In the genomic region with DNA sequence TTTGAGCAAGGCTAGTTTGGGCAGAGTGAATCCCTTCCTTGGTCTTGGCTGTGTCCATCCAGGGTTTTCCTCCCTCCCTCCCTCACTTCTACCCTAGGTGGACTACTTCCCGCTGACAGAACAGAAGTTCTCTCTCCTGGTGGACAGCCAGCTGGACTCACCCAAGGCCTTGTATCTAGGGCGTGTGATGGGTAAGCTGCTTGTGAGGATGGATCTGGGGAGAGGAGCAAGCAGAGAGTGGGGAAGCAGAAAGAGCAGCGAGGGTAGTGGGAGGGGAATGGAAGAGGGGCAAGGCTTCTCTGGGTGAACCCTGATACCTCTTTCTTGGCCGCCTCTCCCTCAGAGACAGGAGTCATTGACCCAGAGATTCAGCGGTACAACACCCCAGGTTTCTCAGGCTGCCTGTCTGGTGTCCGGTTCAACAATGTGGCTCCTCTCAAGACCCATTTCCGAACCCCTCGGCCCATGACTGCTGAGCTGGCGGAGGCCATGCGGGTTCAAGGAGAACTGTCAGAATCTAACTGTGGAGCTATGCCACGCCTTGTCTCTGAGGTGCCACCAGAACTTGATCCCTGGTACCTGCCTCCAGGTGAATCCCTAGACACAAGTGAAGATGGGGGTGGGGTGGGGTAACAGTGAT, we compare ENCODE assay signal across 11 mouse cellular contexts. TPM values are rescaled to one million over a fixed set of nuclear protein-coding genes. Genes with fewer than 3 reads are reported as not detected.
DNase-seq lines count a peak whose midpoint lies in the region; ATAC-seq and TF ChIP-seq lines count a peak whose summit lies in the region.
"Had no signal": no experiment of that assay in that cellular context is flagged by ENCODE, and none has a peak within 500 bp of the region (broad histone marks: within the 10 kb centered on the region; RNA-seq: fewer than 3 reads in every experiment).

No protein-coding gene starts in this region.

- H3K4me2 ChIP-seq in hindbrain, embryonic 13.5 days: no peak overlapping the region
- no peak overlapping the region for H3K4me2 ChIP-seq in hindbrain, embryonic 11.5 days (replicated peaks; ENCODE audit: low read depth, low read length)
- H3K4me2 ChIP-seq in midbrain, embryonic 11.5 days: no peak overlapping the region
- no peak overlapping the region for H3K4me2 ChIP-seq in midbrain, embryonic 16.5 days (ENCODE audit: low read length)
- H3K4me2 ChIP-seq in stomach, postnatal 0 days (replicated peaks; ENCODE audit: low read depth): no peak overlapping the region; the same call in 1 of the 2 replicates
- H3K4me2 ChIP-seq: limb, embryonic 13.5 days had no signal

- H3K9ac ChIP-seq in hindbrain, embryonic 13.5 days: 0 out of 2 replicates have a peak overlapping the region, but pooled peaks have one; percentile 25
- no peak overlapping the region for H3K9ac ChIP-seq in hindbrain, embryonic 11.5 days (ENCODE audit: low read depth, low read length)
- no peak overlapping the region for H3K9ac ChIP-seq in midbrain, embryonic 11.5 days (ENCODE audit: low read length)
- H3K9ac ChIP-seq in midbrain, embryonic 16.5 days (ENCODE audit: low read depth, low read length): no peak overlapping the region
- H3K9ac ChIP-seq in stomach, postnatal 0 days (ENCODE audit: low read length): no peak overlapping the region
- H3K9ac ChIP-seq: limb, embryonic 13.5 days had no signal

- no peak overlapping the region for H3K4me3 ChIP-seq in hindbrain, embryonic 13.5 days
- H3K4me3 ChIP-seq in hindbrain, embryonic 11.5 days (ENCODE audit: low read depth, low read length): no peak overlapping the region
- no peak overlapping the region for H3K4me3 ChIP-seq in midbrain, embryonic 11.5 days (ENCODE audit: low read depth, low read length)
- no peak overlapping the region for H3K4me3 ChIP-seq in midbrain, embryonic 16.5 days (ENCODE audit: low read depth, low read length)
- no peak overlapping the region for H3K4me3 ChIP-seq in stomach, postnatal 0 days (ENCODE audit: low read depth, low read length)
- H3K4me3 ChIP-seq: limb, embryonic 13.5 days; myocyte had no signal

- no peak for TF ChIP-seq EP300 in stomach, postnatal 0 days (optimal IDR thresholded peaks at IDR 0.05)

- H3K27ac ChIP-seq in hindbrain, embryonic 13.5 days: peak overlapping the region; percentile 83
- H3K27ac ChIP-seq in hindbrain, embryonic 11.5 days (ENCODE audit: low read depth, low read length): no peak overlapping the region
- no peak overlapping the region for H3K27ac ChIP-seq in midbrain, embryonic 11.5 days (ENCODE audit: low read depth, low read length)
- H3K27ac ChIP-seq in midbrain, embryonic 16.5 days (ENCODE audit: low read length): no peak overlapping the region
- peak overlapping the region; percentile 84 for H3K27ac ChIP-seq in stomach, postnatal 0 days (replicated peaks)

- peaks cover 32% of the 10 kb centered on the region for H3K4me1 ChIP-seq in hindbrain, embryonic 13.5 days (replicated peaks)
- H3K4me1 ChIP-seq in hindbrain, embryonic 11.5 days (replicated peaks; ENCODE audit: control insufficient read depth, insufficient read depth, low read length): no peaks in the 10 kb centered on the region; the same call in 1 of the 2 replicates
- H3K4me1 ChIP-seq in midbrain, embryonic 11.5 days (ENCODE audit: control insufficient read depth, insufficient read depth, low read length): peaks cover 17% of the 10 kb centered on the region
- peaks cover 5% of the 10 kb centered on the region for H3K4me1 ChIP-seq in midbrain, embryonic 16.5 days (ENCODE audit: control insufficient read depth, insufficient read depth, low read length)
- H3K4me1 ChIP-seq in stomach, postnatal 0 days (replicated peaks; ENCODE audit: control insufficient read depth, insufficient read depth): 0 out of 2 replicates have a peak, but pooled peaks cover 2% of the 10 kb centered on the region

- peaks cover 35% of the 10 kb centered on the region for H3K36me3 ChIP-seq in hindbrain, embryonic 13.5 days
- no peaks in the 10 kb centered on the region for H3K36me3 ChIP-seq in hindbrain, embryonic 11.5 days (ENCODE audit: control insufficient read depth, insufficient read depth, low read length)
- H3K36me3 ChIP-seq in midbrain, embryonic 11.5 days (ENCODE audit: control insufficient read depth, insufficient read depth, low read length): no peaks in the 10 kb centered on the region
- H3K36me3 ChIP-seq in midbrain, embryonic 16.5 days (ENCODE audit: control insufficient read depth, insufficient read depth, low read length): 0 out of 2 replicates have a peak, but pooled peaks cover 4% of the 10 kb centered on the region
- peaks cover 4% of the 10 kb centered on the region; the same call in 1 of the 2 replicates for H3K36me3 ChIP-seq in stomach, postnatal 0 days (ENCODE audit: control insufficient read depth, insufficient read depth, low read length)

- H3K9me3 ChIP-seq in hindbrain, embryonic 13.5 days: no peaks in the 10 kb centered on the region
- no peaks in the 10 kb centered on the region for H3K9me3 ChIP-seq in hindbrain, embryonic 11.5 days (ENCODE audit: control insufficient read depth, low read length)
- H3K9me3 ChIP-seq in midbrain, embryonic 11.5 days (ENCODE audit: control insufficient read depth, low read length): no peaks in the 10 kb centered on the region
- H3K9me3 ChIP-seq in midbrain, embryonic 16.5 days (replicated peaks; ENCODE audit: control insufficient read depth, low read length, poor library complexity, severe bottlenecking): no peaks in the 10 kb centered on the region
- H3K9me3 ChIP-seq in stomach, postnatal 0 days (ENCODE audit: control insufficient read depth, low read length): no peaks in the 10 kb centered on the region
- H3K9me3 ChIP-seq: G1E; limb, embryonic 13.5 days had no signal

- no peak for DNase-seq in hindbrain, embryonic 11.5 days (ENCODE audit: low spot score)
- DNase-seq in midbrain, embryonic 11.5 days (ENCODE audit: low spot score, missing footprints): peak; percentile 75
- DNase-seq in cerebellum, postnatal 25 days: peak; percentile 89 to 92
- DNase-seq in stomach, postnatal 0 days (ENCODE audit: low spot score): no peak
- DNase-seq in gastrocnemius, postnatal 4 days (ENCODE audit: low spot score in 2 of 2): no peak
- DNase-seq: kidney, postnatal 10 days had no signal

- no peaks in the 10 kb centered on the region for H3K27me3 ChIP-seq in hindbrain, embryonic 13.5 days
- H3K27me3 ChIP-seq in hindbrain, embryonic 11.5 days (ENCODE audit: control insufficient read depth, insufficient read depth, low read length): no peaks in the 10 kb centered on the region
- no peaks in the 10 kb centered on the region for H3K27me3 ChIP-seq in midbrain, embryonic 11.5 days (ENCODE audit: control insufficient read depth, insufficient read depth, low read length)
- H3K27me3 ChIP-seq in midbrain, embryonic 16.5 days (ENCODE audit: control insufficient read depth, insufficient read depth, low read depth, low read length): no peaks in the 10 kb centered on the region
- no peaks in the 10 kb centered on the region for H3K27me3 ChIP-seq in stomach, postnatal 0 days (ENCODE audit: control insufficient read depth, insufficient read depth, low read length)
- H3K27me3 ChIP-seq: limb, embryonic 13.5 days had no signal

- TF ChIP-seq CTCF in stomach, postnatal 0 days (IDR thresholded peaks at IDR 0.05; ENCODE audit: low read depth): no peak

- WGBS in hindbrain, embryonic 13.5 days: 84% methylated on average over 11 of the region's 11 CpGs
- WGBS in hindbrain, embryonic 11.5 days: 84% methylated on average over 11 of the region's 11 CpGs
- WGBS in midbrain, embryonic 11.5 days: 82% methylated on average over 11 of the region's 11 CpGs
- WGBS in midbrain, embryonic 16.5 days: 81% methylated on average over 11 of the region's 11 CpGs
- whole genome bisulfite sequencing in stomach, postnatal 0 days: 79% methylated on average over 11 of the region's 11 CpGs

- no peak for ATAC-seq in hindbrain, embryonic 13.5 days (ENCODE audit: low FRiP score)
- ATAC-seq in hindbrain, embryonic 11.5 days (ENCODE audit: low FRiP score): no peak
- ATAC-seq in midbrain, embryonic 11.5 days (ENCODE audit: low FRiP score): no peak
- no peak for ATAC-seq in midbrain, embryonic 16.5 days
- no peak for ATAC-seq in stomach, postnatal 0 days (ENCODE audit: low FRiP score, low TSS enrichment)

RNA-seq across cellular contexts. Expression of a gene that starts 13.0 kb away (rescaled TPM):
- 0.13 and 0.18 TPM in 2 replicates for polyA plus RNA-seq in hindbrain, embryonic 13.5 days (2015; fragmentation: Nextera tagmentation; extraction: Ambion mirVana)
- polyA plus RNA-seq in hindbrain, embryonic 11.5 days (2014; fragmentation: Nextera tagmentation; extraction: Ambion mirVana): 0.19 TPM in 1 of 2 replicates, not detected in the other
- not detected in 2 replicates for polyA plus RNA-seq in midbrain, embryonic 11.5 days (2014; fragmentation: Nextera tagmentation; extraction: Ambion mirVana)
- polyA plus RNA-seq in midbrain, embryonic 16.5 days (2015; fragmentation: Nextera tagmentation; extraction: Ambion mirVana): 0.47 and 0.62 TPM in 2 replicates
- 0.16 and 0.24 TPM in 2 replicates for polyA plus RNA-seq in stomach, postnatal 0 days (2015; fragmentation: Nextera tagmentation; extraction: Ambion mirVana)
- total RNA-seq in gastrocnemius, postnatal 4 days (2021): under 1 TPM; 0.36 to 0.37 TPM
- total RNA-seq: G1E had no signal
- polyA plus RNA-seq: G1E had no signal

RNA-seq across cellular contexts. Expression of a gene that starts 17.1 kb away (rescaled TPM):
- polyA plus RNA-seq in hindbrain, embryonic 13.5 days (2015; fragmentation: Nextera tagmentation; extraction: Ambion mirVana): 8.7 and 10.2 TPM in 2 replicates
- polyA plus RNA-seq in hindbrain, embryonic 11.5 days (2014; fragmentation: Nextera tagmentation; extraction: Ambion mirVana): 7.7 and 8.2 TPM in 2 replicates
- polyA plus RNA-seq in midbrain, embryonic 11.5 days (2014; fragmentation: Nextera tagmentation; extraction: Ambion mirVana): 5.8 and 7.2 TPM in 2 replicates
- polyA plus RNA-seq in midbrain, embryonic 16.5 days (2015; fragmentation: Nextera tagmentation; extraction: Ambion mirVana): 6.5 and 7.6 TPM in 2 replicates
- polyA plus RNA-seq in stomach, postnatal 0 days (2015; fragmentation: Nextera tagmentation; extraction: Ambion mirVana): 23.8 and 25.6 TPM in 2 replicates
- 10 to 100 TPM; 39.5 to 41.4 TPM for total RNA-seq in gastrocnemius, postnatal 4 days (2021)

RNA-seq across cellular contexts. Expression of a gene that starts 18.0 kb away (rescaled TPM):
- 2.6 and 2.8 TPM in 2 replicates for polyA plus RNA-seq in hindbrain, embryonic 13.5 days (2015; fragmentation: Nextera tagmentation; extraction: Ambion mirVana)
- 0.29 and 0.39 TPM in 2 replicates for polyA plus RNA-seq in hindbrain, embryonic 11.5 days (2014; fragmentation: Nextera tagmentation; extraction: Ambion mirVana)
- polyA plus RNA-seq in midbrain, embryonic 11.5 days (2014; fragmentation: Nextera tagmentation; extraction: Ambion mirVana): 0.30 and 0.32 TPM in 2 replicates
- polyA plus RNA-seq in midbrain, embryonic 16.5 days (2015; fragmentation: Nextera tagmentation; extraction: Ambion mirVana): 4.2 and 4.7 TPM in 2 replicates
- 0.52 and 0.94 TPM in 2 replicates for polyA plus RNA-seq in stomach, postnatal 0 days (2015; fragmentation: Nextera tagmentation; extraction: Ambion mirVana)
- total RNA-seq in gastrocnemius, postnatal 4 days (2021): 1 to 10 TPM; 3.2 to 4.1 TPM

RNA-seq across cellular contexts. Expression of a gene that starts 32.6 kb away (rescaled TPM):
- 34.6 and 38.2 TPM in 2 replicates for polyA plus RNA-seq in hindbrain, embryonic 13.5 days (2015; fragmentation: Nextera tagmentation; extraction: Ambion mirVana)
- polyA plus RNA-seq in hindbrain, embryonic 11.5 days (2014; fragmentation: Nextera tagmentation; extraction: Ambion mirVana): 5.5 and 5.7 TPM in 2 replicates
- 3.4 and 5.1 TPM in 2 replicates for polyA plus RNA-seq in midbrain, embryonic 11.5 days (2014; fragmentation: Nextera tagmentation; extraction: Ambion mirVana)
- 62.9 and 71.4 TPM in 2 replicates for polyA plus RNA-seq in midbrain, embryonic 16.5 days (2015; fragmentation: Nextera tagmentation; extraction: Ambion mirVana)
- polyA plus RNA-seq in stomach, postnatal 0 days (2015; fragmentation: Nextera tagmentation; extraction: Ambion mirVana): 3.0 and 3.1 TPM in 2 replicates
- total RNA-seq in gastrocnemius, postnatal 4 days (2021): 1 to 10 TPM; 6.8 TPM
- total RNA-seq: G1E had no signal
- polyA plus RNA-seq: G1E had no signal

RNA-seq across cellular contexts. Expression of a gene that starts 38.0 kb away (rescaled TPM):
- 20.4 and 20.7 TPM in 2 replicates for polyA plus RNA-seq in hindbrain, embryonic 13.5 days (2015; fragmentation: Nextera tagmentation; extraction: Ambion mirVana)
- 11.1 and 11.5 TPM in 2 replicates for polyA plus RNA-seq in hindbrain, embryonic 11.5 days (2014; fragmentation: Nextera tagmentation; extraction: Ambion mirVana)
- polyA plus RNA-seq in midbrain, embryonic 11.5 days (2014; fragmentation: Nextera tagmentation; extraction: Ambion mirVana): 10.4 and 10.6 TPM in 2 replicates
- 30.8 and 34.4 TPM in 2 replicates for polyA plus RNA-seq in midbrain, embryonic 16.5 days (2015; fragmentation: Nextera tagmentation; extraction: Ambion mirVana)
- polyA plus RNA-seq in stomach, postnatal 0 days (2015; fragmentation: Nextera tagmentation; extraction: Ambion mirVana): 8.1 and 9.4 TPM in 2 replicates
- total RNA-seq in gastrocnemius, postnatal 4 days (2021): 10 to 100 TPM; 19.3 to 24.6 TPM

Comparison
In these comparisons a context has a peak if more than half of its experiments do, and no peak if none do; other contexts are left out.
1. H3K27ac ChIP-seq: peak in hindbrain, embryonic 13.5 days (single experiment) and stomach, postnatal 0 days (single experiment); none in hindbrain, embryonic 11.5 days (single experiment), midbrain, embryonic 11.5 days (single experiment) and midbrain, embryonic 16.5 days (single experiment).
2. DNase-seq: peak in midbrain, embryonic 11.5 days (single experiment) and cerebellum, postnatal 25 days (2 of 2); none in hindbrain, embryonic 11.5 days (single experiment), stomach, postnatal 0 days (single experiment) and gastrocnemius, postnatal 4 days (0 of 2).